Mouse (Mus musculus) embryonic facial prominence, embryonic 10.5 days (tissue): ENCODE measurements around the gene Bank1. TPM values are rescaled to one million over a fixed set of nuclear protein-coding genes. Genes with fewer than 3 reads are reported as not detected.

ENCODE experiments used
- DNase-seq: peaks from one replicate; pipeline ENCODE4 v3.0.0-alpha.2; 2017; ENCODE audit warnings: low spot score
- H3K27ac ChIP-seq: fragments of 300-500 bp; sonication (generic); replicated peaks from 2 replicates; pipeline ENCODE4 v1.5.1; 2016; ENCODE audit warnings: mild to moderate bottlenecking
- H3K27me3 ChIP-seq: fragments of 300-500 bp; sonication (generic); replicated peaks from 2 replicates; pipeline ENCODE4 v1.6.1; 2016; ENCODE audit warnings: low read depth, mild to moderate bottlenecking; ENCODE audit not compliant: poor library complexity, severe bottlenecking
- H3K36me3 ChIP-seq: fragments of 300-500 bp; sonication (generic); replicated peaks from 2 replicates; pipeline ENCODE4 v1.6.1; 2016; ENCODE audit warnings: mild to moderate bottlenecking, moderate library complexity
- H3K4me1 ChIP-seq: fragments of 300-500 bp; sonication (generic); 2 replicates; pipeline ENCODE4 v1.6.1; 2016
- H3K4me3 ChIP-seq: fragments of 300-500 bp; sonication (generic); 2 replicates; pipeline ENCODE4 v1.5.1; 2016; ENCODE audit warnings: mild to moderate bottlenecking, moderate library complexity
- H3K9me3 ChIP-seq: fragments of 300-500 bp; sonication (generic); 2 replicates; pipeline ENCODE4 v1.6.1; 2016; ENCODE audit warnings: mild to moderate bottlenecking
- WGBS: fragments of 180-500 bp; shearing (Covaris S2); methylation state at CpG from one replicate; pipeline ENCODE4 v1.1.7; 2016; 5-methylcytosine and 5-hydroxymethylcytosine counted together
- polyA plus RNA-seq: library from polyadenylated mRNA; unstranded; fragments of >200 nt; fragmentation: Nextera tagmentation; extraction: Ambion mirVana; gene quantifications from 2 replicates; pipeline ENCODE4 v1.2.1, GENCODE M21; 2016

Gene Bank1
- polyA plus RNA-seq, 1 experiment from 2014 or later = 0.31 TPM

DNA sequence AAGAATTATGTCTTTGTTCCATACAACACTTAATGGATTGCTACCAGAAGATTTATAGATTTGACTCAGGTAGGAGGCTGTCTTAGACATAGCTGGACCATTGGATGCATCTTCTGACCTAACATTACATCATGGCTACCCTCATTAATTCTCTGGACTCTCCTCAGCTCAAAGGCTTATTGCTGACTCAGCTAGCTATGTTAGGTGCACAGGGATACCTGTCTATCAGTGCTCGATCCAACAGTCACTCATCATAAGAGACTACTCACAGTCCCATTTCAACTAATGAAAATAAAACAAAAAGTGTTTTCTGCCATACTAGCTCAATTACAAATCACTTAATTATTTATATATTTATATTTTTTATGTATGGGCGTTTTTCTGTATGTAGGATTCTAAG, 308.3 kb downstream of the Bank1 start:
- DNase-seq = no peak
- Histone ChIP-seq H3K27me3 (no peaks in the 10 kb centered on the region), H3K36me3 (no peaks in the 10 kb centered on the region), H3K9me3 (no peaks in the 10 kb centered on the region), H3K4me3 (no peak overlapping the region), H3K4me1 (no peaks in the 10 kb centered on the region), H3K27ac (no peak overlapping the region)
- WGBS = 85% methylated on average over 2 of the region's 2 CpGs

DNA sequence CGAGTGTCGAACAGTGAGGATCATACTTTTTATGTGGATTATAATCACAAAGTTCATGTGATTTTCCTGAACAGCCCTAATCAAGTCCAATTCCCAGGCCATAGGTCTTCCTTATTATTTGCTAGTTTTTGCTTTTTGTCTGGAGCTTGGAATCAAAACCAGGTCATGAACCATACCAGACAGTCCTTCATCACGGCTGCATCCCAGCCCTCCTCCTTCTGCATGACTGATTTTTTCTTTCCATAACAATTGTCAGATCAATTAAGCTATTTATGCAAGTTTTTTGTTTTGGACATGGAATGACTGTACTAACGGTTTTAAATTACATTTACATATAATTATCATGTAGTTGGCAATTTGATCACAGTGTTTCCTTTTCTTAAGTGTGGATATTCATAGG, 315.2 kb downstream of the Bank1 start:
- H3K9me3 ChIP-seq = no peaks in the 10 kb centered on the region
- H3K4me1 ChIP-seq = peaks cover 8% of the 10 kb centered on the region; the same call in 1 of the 2 replicates
- no peaks in the 10 kb centered on the region for H3K36me3 ChIP-seq
- 83% methylated on average over 4 of the region's 4 CpGs for WGBS
- H3K4me3 ChIP-seq = no peak overlapping the region
- no peak overlapping the region for H3K27ac ChIP-seq
- no peak for DNase-seq
- H3K27me3 ChIP-seq = no peaks in the 10 kb centered on the region

DNA sequence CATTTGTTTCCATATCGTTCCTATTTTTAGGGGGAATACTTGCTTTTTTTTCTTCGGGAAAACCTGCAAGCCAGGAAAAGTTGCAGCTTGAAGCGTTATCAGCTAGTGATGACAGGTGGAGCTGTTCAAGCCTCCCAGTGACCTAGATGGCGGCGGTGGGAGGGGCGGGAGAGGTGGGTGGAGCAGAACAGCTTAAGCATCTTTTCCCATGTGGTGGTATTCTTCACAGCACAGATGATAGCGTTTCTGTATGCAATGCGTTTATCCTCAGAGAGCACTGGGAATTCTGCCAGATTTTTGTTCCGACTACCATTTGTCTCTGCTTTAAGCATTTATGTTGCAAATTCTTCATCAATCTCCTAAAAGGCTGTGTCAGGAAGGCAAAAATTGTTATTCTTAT, 318.0 kb downstream of the Bank1 start:
- H3K27ac ChIP-seq = no peak overlapping the region
- DNase-seq = peak; percentile 19
- 43% methylated on average over 9 of the region's 9 CpGs for WGBS

GRCm38 (mm10) chr3:136007081-136007828, 318.6 kb downstream of the Bank1 start:
- Histone ChIP-seq H3K4me3 (0 out of 2 replicates have a peak overlapping the region, but pooled peaks have one; percentile 21), H3K9me3 (no peaks in the 10 kb centered on the region), H3K27me3 (no peaks in the 10 kb centered on the region), H3K36me3 (no peaks in the 10 kb centered on the region), H3K27ac (no peak overlapping the region), H3K4me1 (peaks cover 8% of the 10 kb centered on the region; the same call in 1 of the 2 replicates)
- WGBS = 67% methylated on average over 11 of the region's 11 CpGs
- no peak for DNase-seq

More for the DNA sequence above, 318.0 kb downstream of the Bank1 start:
- no peaks in the 10 kb centered on the region for H3K36me3 ChIP-seq
- H3K4me3 ChIP-seq = 0 out of 2 replicates have a peak overlapping the region, but pooled peaks have one; percentile 21
- peaks cover 8% of the 10 kb centered on the region; the same call in 1 of the 2 replicates for H3K4me1 ChIP-seq
- H3K9me3 ChIP-seq = no peaks in the 10 kb centered on the region
- no peaks in the 10 kb centered on the region for H3K27me3 ChIP-seq
